Mouse (Mus musculus) retina, adult 2 months (tissue): ENCODE data around the gene Olfr691.
"Not testable (repeated sequence)": the region's sequence is repeated elsewhere in the genome, so short reads cannot be mapped to it uniquely, and the experiment has no call there.

Source experiments
- DNase-seq: peaks from one replicate; pipeline ENCODE4 v3.0.0-alpha.2; 2012; ENCODE audit warnings: low read depth, low spot score

The Olfr691 gene

GRCm38 (mm10) chr7:105342170-105342569 is at the start of gene Olfr691:
TSS of gene Olfr691 (minus strand) at chr7:105342270.
- no peak for DNase-seq

- no peak for DNase-seq
Observed at GRCm38 (mm10) chr7:105390236-105390635, 48.2 kb upstream of the Olfr691 start.

- DNase-seq, result no peak
Observed at GRCm38 (mm10) chr7:105387696-105388095, 45.6 kb upstream of the Olfr691 start.

- DNase-seq, result no peak
Observed at GRCm38 (mm10) chr7:105380329-105380728, 38.3 kb upstream of the Olfr691 start.

- DNase-seq, result no peak
Observed at GRCm38 (mm10) chr7:105374866-105375265, 32.8 kb upstream of the Olfr691 start, which contains the start of gene Gm5901. TSS of gene Gm5901 (plus strand) at chr7:105375038.

- DNase-seq, result no peak
Observed at GRCm38 (mm10) chr7:105373976-105374375, 31.9 kb upstream of the Olfr691 start.

- no peak for DNase-seq
Observed at GRCm38 (mm10) chr7:105373509-105373908, 31.4 kb upstream of the Olfr691 start.

GRCm38 (mm10) chr7:105372912-105373311 is 30.8 kb upstream of the Olfr691 start:
- DNase-seq, result no peak

- DNase-seq, result no peak
Observed at GRCm38 (mm10) chr7:105368521-105368920, 26.5 kb upstream of the Olfr691 start.

GRCm38 (mm10) chr7:105367930-105368329 is 25.9 kb upstream of the Olfr691 start, which contains the start of gene Olfr692:
TSS of gene Olfr692 (plus strand) at chr7:105368230.
- no peak for DNase-seq

GRCm38 (mm10) chr7:105367268-105367667 is 25.2 kb upstream of the Olfr691 start:
- no peak for DNase-seq

- no peak for DNase-seq
Observed at GRCm38 (mm10) chr7:105361713-105362112, 19.6 kb upstream of the Olfr691 start.

- not testable (repeated sequence) for DNase-seq
Observed at GRCm38 (mm10) chr7:105356487-105356886, 14.4 kb upstream of the Olfr691 start.

- DNase-seq, result not testable (repeated sequence)
Observed at GRCm38 (mm10) chr7:105356064-105356463, 14.0 kb upstream of the Olfr691 start.

- DNase-seq, result no peak
Observed at GRCm38 (mm10) chr7:105342752-105343151, 682 bp upstream of the Olfr691 start.

GRCm38 (mm10) chr7:105334004-105334403 is 8.1 kb downstream of the Olfr691 start, which contains the start of gene Olfr690:
TSS of gene Olfr690 (minus strand) at chr7:105334104.
- no peak for DNase-seq

GRCm38 (mm10) chr7:105325302-105325701 is 16.8 kb downstream of the Olfr691 start:
- DNase-seq, result no peak

GRCm38 (mm10) chr7:105310865-105311264 is 31.2 kb downstream of the Olfr691 start, which contains the start of gene Olfr689:
TSS of gene Olfr689 (plus strand) at chr7:105311165.
- DNase-seq, result no peak

GRCm38 (mm10) chr7:105290051-105290450 is 52.0 kb downstream of the Olfr691 start:
- no peak for DNase-seq

- no peak for DNase-seq
Observed at GRCm38 (mm10) chr7:105287795-105288194, 54.3 kb downstream of the Olfr691 start, which contains the start of gene Olfr688. TSS of gene Olfr688 (plus strand) at chr7:105288095.
